Mouse (Mus musculus): ENCODE measurements around the gene Med29. TPM values are rescaled to one million over a fixed set of nuclear protein-coding genes. Genes with fewer than 3 reads are reported as not detected.

Gene Med29
- total and polyA plus RNA-seq, 3 experiments: 31.1 to 39.6 TPM; not detected in 1

GRCm38 (mm10) chr7:28436932-28437570, 44.5 kb upstream of the Med29 start, which contains the start of gene Gmfg:
Gene Gmfg (plus strand): TSS chr7:28437447.
- DNase-seq (ENCODE audit: low read depth, low spot score): peak; percentile 96
- Histone ChIP-seq H3K4me1 (ENCODE audit: control insufficient read depth in 1 of 2, insufficient read depth in 2 of 2, low read length in 2 of 2) (peaks cover 28 to 47% of the 10 kb centered on the region in 2 experiments), H3K9me3 (replicated peaks; ENCODE audit: insufficient read depth, low read length) (no peaks in the 10 kb centered on the region), H3K4me3 (ENCODE audit: control insufficient read depth in 1 of 2, insufficient read depth in 1 of 2, low read depth in 2 of 2, low read length in 2 of 2) (peak within 1 kb of the TSS; percentile 65 to 78), H3K36me3 (ENCODE audit: control insufficient read depth in 1 of 2, insufficient read depth in 2 of 2, low read length in 2 of 2) (peaks cover 0 to 51% of the 10 kb centered on the region in 2 experiments; a peak in 2 of 4 replicates), H3K27ac (ENCODE audit: control insufficient read depth, low read depth, low read length) (peak within 1 kb of the TSS; percentile 83), H3K79me2 (ENCODE audit: control insufficient read depth, insufficient read depth, low read length, poor library complexity) (peaks cover 7% of the 10 kb centered on the region), H3K9ac (ENCODE audit: control insufficient read depth, low read depth, low read length, poor library complexity, severe bottlenecking) (peak within 1 kb of the TSS; percentile 72), H3K27me3 (ENCODE audit: control insufficient read depth in 1 of 2, insufficient read depth in 2 of 2, low read length in 2 of 2) (no peaks in the 10 kb centered on the region)
- TF ChIP-seq KAT2A (conservative IDR thresholded peaks at IDR 0.05; ENCODE audit: low read depth, low read length) (no peak), ZC3H11A (IDR thresholded peaks at IDR 0.05; ENCODE audit: low read depth, low read length) (peak; percentile 55), SMC3 (IDR thresholded peaks at IDR 0.05; ENCODE audit: low read depth, low read length) (peak; percentile 81), ETS1 (IDR thresholded peaks at IDR 0.05; ENCODE audit: low read depth, low read length) (peak; percentile 43; the same call in 1 of the 2 replicates), SIN3A (IDR thresholded peaks at IDR 0.05; ENCODE audit: low read length) (peak; percentile 13), MXI1 (IDR thresholded peaks at IDR 0.05; ENCODE audit: low read depth, low read length) (peak; percentile 85), MYB (IDR thresholded peaks at IDR 0.05; ENCODE audit: low read depth, low read length) (no peak), MAX (IDR thresholded peaks at IDR 0.05; ENCODE audit: low read length) (peak; percentile 50), CTCF (IDR thresholded peaks at IDR 0.05 in 2 of 3, conservative IDR thresholded peaks at IDR 0.05 in 1 of 3; ENCODE audit: control insufficient read depth in 1 of 3, insufficient read depth in 1 of 3, low read depth in 2 of 3, low read length in 3 of 3, poor library complexity in 1 of 3, severe bottlenecking in 1 of 3) (peak; percentile 71 to 93 (median 80)), ELF1 (IDR thresholded peaks at IDR 0.05; ENCODE audit: low read depth, low read length) (no peak), UBTF (IDR thresholded peaks at IDR 0.05; ENCODE audit: borderline replicate concordance, insufficient read depth, low read depth, low read length) (no peak), MAFK (IDR thresholded peaks at IDR 0.05; ENCODE audit: borderline replicate concordance, low read depth, low read length) (no peak), MAZ (IDR thresholded peaks at IDR 0.05; ENCODE audit: low read depth, low read length) (0 out of 2 replicates have a peak, but pooled peaks have one; percentile 7), ZMIZ1 (IDR thresholded peaks at IDR 0.05; ENCODE audit: low read depth, low read length) (no peak), USF2 (IDR thresholded peaks at IDR 0.05; ENCODE audit: borderline replicate concordance in 1 of 2, insufficient read depth in 1 of 2, low read depth in 1 of 2, low read length in 2 of 2) (no peak), ZNF384 (IDR thresholded peaks at IDR 0.05; ENCODE audit: low read depth, low read length) (no peak), POLR2A (IDR thresholded peaks at IDR 0.05; ENCODE audit: control insufficient read depth in 1 of 2, insufficient read depth in 1 of 2, low read depth in 1 of 2, low read length in 2 of 2, poor library complexity in 1 of 2) (peak; percentile 25 to 57; a peak in 2 of 4 replicates), MYC (IDR thresholded peaks at IDR 0.05; ENCODE audit: low read depth, low read length) (no peak), POLR2AphosphoS5 (IDR thresholded peaks at IDR 0.05; ENCODE audit: borderline replicate concordance, low read depth, low read length) (no peak), ZKSCAN1 (IDR thresholded peaks at IDR 0.05; ENCODE audit: low read depth, low read length) (no peak), RAD21 (IDR thresholded peaks at IDR 0.05; ENCODE audit: low read depth, low read length) (peak; percentile 70), TBP (IDR thresholded peaks at IDR 0.05; ENCODE audit: low read depth, low read length) (peak; percentile 57), HCFC1 (IDR thresholded peaks at IDR 0.05; ENCODE audit: low read depth, low read length) (peak; percentile 18; the same call in 1 of the 2 replicates)
